Mouse (Mus musculus) layer of hippocampus, adult 2 months (tissue): ENCODE results near the gene Sema3d. TPM values are rescaled to one million over a fixed set of nuclear protein-coding genes. Genes with fewer than 3 reads are reported as not detected.

Experiments
- DNase-seq, 2 experiments: peaks; one replicate each; pipeline ENCODE4 v3.0.0; 2022; ENCODE audit warnings: low spot score in 2 of 2
- H3K27ac ChIP-seq: fragments of 200-600 bp; 2 replicates; pipeline ENCODE4 v1.8.1; 2022
- H3K4me3 ChIP-seq: fragments of 200-600 bp; 2 replicates; pipeline ENCODE4 v1.8.1; 2022; ENCODE audit warnings: mild to moderate bottlenecking
- CTCF ChIP-seq: fragments of 200-600 bp; conservative IDR thresholded peaks from 2 replicates; pipeline ENCODE4 v1.8.1; 2022; ENCODE audit warnings: antibody characterized with exemption, mild to moderate bottlenecking, moderate library complexity
- total RNA-seq, 2 experiments: library from RNA; stranded (reverse); gene quantifications; 2 replicates each; pipeline ENCODE4 v1.2.3; 2021

Sema3d gene
- total RNA-seq, 2 experiments from 2014 or later = 4.1 to 4.6 TPM

DNA sequence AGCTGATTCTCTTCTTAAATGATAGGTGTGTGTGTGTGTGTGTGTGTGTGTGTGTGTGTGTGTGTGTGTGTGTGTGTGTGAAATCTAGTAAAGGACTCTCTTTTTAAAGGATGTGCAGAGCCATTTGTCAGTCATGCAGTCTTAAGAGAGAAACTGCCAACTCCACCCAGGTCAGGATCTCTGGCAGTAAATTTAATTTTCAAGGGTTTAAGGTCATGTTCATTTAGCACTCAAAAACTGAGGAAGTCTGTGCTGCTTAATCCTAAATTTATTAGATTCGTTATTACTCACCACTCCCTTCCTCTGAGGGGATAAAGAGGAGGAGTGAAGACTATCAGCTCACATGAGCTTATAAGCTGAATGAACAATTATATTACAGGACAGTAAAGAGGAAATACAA lies 71.8 kb downstream of the Sema3d start:
- no peak for TF ChIP-seq CTCF
- H3K4me3 ChIP-seq = no peak overlapping the region
- no peak overlapping the region for H3K27ac ChIP-seq
- DNase-seq = no peak

DNA sequence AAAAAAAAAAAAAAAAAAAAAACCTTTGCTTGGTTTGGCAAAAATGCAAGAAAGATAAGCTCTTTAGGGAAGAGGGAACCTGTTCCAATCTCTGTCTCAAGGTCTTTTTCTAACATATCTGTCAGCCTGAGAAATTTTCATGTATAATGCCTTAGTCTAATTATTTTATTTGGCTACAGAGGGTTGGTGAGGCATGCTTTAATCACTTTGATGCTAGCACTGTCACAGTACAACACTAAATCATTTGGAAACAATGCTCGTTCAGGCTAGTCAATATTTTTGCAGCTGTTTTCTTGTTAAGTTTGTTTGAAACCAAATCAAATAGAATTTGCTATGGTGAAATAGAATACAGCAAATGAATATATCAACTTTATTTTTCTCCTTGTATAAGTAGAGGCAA lies 74.3 kb downstream of the Sema3d start:
- no peak for DNase-seq
- Histone ChIP-seq H3K4me3 (no peak overlapping the region), H3K27ac (no peak overlapping the region)
- no peak for TF ChIP-seq CTCF

DNA sequence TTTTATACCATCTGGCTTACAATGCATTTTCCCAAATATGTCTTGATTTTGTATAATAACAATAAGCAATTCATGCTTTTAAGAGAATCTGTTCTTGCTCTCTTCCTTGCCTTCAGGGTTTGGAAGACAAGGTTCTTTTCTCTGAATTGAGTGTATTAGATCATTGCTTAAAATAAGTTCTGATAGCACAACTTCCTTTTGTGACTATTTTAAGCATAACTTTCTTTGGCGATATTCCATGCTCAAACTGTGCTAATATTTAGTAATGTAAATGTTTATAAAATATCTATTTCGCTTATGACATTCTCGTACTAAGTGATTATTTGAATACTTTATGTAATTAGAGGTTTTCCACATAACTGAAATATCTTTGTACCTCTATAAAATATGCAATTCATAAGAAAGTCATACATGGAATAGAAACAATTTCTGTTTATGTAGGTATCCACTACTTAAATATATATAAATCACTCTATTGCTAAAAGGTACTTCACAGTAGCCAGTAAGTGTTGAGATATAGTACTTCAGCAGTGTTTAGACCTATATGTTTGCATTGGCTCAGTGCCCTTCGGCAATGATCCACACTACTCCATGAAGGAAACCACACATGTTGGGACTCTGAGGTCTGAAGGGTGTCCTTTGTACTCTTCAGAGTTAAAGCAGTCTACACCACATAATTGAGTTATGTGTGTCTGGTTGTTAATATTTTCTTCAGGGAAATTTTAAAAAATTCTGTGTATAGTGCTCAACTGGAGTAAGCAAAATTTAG lies 84.6 kb downstream of the Sema3d start:
- Histone ChIP-seq H3K27ac (no peak overlapping the region), H3K4me3 (no peak overlapping the region)
- DNase-seq = no peak
- TF ChIP-seq CTCF = no peak

DNA sequence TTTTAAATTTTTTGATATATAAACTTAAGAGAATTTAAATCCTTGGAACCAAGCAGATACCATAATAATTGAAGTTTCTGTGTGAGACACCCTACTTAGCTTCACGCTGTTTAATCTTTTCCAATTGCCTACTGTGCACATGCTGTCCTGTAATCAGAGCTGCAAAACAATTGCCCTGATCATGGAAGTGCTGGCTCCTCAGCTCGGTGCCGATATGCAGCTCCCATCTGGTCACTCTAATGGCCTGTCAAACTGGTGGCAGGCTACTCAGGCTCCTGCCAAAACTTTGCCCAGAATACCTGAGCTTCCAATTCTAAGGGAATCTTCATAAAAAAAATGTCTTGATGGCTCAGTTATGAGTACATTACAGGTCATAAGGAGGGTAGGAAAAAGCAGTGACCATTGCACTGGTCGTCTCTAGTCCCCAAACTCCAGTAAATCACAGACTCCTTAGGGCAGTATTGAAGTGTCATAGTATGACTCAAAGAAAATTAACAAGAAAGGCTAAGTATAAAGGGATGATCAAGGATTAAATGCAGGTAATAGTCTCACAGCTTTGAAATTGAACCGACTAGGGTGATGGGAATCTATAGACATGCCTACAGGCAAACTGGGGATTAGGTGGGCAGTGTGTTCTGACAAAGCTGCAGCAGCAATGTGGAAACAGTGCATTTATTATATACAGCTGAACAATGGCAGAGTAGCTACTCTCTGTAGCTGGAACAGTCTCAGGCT lies 91.9 kb downstream of the Sema3d start:
- DNase-seq = no peak
- Histone ChIP-seq H3K4me3 (no peak overlapping the region), H3K27ac (no peak overlapping the region)
- TF ChIP-seq CTCF = no peak

DNA sequence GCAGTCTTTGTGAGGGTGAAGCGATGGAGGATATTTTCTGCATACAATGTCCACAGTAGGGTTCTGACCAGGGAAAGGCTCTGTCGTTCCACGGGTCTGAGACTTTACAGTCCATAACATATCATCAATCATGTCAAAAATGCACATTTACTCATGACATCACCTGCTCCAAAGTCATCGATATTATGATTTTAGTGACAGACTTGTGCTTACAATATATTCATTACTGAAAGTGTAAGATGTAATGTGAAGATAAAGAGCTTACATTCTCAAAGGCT lies 92.4 kb downstream of the Sema3d start:
- no peak overlapping the region for H3K27ac ChIP-seq
- H3K4me3 ChIP-seq = no peak overlapping the region
- no peak for TF ChIP-seq CTCF
- DNase-seq = no peak

DNA sequence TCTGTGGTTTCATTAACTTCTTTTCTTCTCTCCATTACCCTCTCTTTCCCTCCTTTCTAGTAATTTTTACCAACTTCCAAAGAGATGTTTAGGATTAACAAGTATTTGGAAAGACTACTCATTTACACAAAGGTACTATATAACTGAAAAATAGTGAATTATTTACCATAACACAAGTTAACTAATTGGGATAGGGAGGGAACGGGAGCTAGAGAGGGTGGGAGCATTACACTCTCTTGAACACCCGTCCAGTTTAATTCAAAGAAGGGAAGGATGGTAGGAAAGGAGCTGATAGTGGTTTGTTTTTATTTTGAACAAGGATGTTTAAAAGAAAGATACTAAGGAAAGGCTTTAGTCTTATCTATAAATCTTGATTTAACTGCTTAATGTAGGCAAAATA lies 104.7 kb downstream of the Sema3d start:
- Histone ChIP-seq H3K27ac (no peak overlapping the region), H3K4me3 (no peak overlapping the region)
- DNase-seq = no peak
- no peak for TF ChIP-seq CTCF

DNA sequence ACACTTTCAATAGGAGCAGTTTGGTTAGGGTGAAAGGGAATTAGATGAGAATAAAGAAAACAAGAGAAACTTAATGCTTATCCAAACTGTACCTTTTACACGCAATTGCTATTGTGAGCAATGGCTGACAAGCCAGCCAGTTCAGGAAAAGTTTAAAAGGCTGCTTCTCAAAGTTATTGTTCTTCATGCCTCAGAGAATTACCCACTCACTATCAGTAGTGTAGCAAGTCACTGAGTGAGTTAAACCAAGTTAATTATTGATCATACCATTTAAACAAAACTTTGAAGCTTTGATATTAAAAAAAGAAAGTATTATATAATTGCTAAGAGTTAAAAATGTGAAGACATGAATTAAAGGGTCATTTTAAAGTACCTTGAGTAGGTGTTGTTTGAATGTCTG lies 108.5 kb downstream of the Sema3d start:
- TF ChIP-seq CTCF = no peak
- no peak overlapping the region for H3K27ac ChIP-seq
- no peak overlapping the region for H3K4me3 ChIP-seq
- DNase-seq = no peak

DNA sequence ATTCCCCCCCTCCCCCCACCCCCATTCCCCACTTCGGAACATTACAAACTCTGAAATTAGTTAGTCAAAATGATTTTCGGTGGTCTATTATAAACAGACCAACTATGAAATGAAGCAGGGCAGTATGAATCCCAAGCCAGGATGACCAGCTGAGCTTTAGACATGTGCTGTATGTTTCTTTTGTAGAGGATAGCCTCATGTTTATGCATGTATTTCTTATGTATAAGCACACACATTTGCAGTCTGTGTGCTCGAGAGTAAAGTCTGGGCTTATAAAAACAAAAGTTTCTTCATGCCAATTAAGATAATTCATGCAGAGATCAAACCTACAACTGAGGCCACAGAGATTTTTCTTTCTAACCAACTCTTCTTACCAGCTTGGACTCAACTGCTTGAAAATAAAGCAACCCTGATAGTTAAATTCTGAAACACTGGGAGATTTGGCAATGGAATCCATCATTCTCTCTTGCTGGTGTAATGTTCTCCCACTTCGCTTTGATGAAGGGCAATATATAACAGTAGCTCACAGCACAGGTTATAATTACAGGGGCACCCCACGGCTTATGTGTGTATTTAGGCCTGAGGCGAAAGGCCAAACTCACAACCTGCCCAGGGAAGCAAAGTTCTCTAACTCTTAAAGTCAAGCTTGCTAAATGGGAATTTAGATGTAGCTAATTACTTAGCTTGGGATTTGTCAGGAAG lies 115.2 kb downstream of the Sema3d start:
- Histone ChIP-seq H3K27ac (no peak overlapping the region), H3K4me3 (no peak overlapping the region)
- TF ChIP-seq CTCF = no peak
- DNase-seq = no peak

DNA sequence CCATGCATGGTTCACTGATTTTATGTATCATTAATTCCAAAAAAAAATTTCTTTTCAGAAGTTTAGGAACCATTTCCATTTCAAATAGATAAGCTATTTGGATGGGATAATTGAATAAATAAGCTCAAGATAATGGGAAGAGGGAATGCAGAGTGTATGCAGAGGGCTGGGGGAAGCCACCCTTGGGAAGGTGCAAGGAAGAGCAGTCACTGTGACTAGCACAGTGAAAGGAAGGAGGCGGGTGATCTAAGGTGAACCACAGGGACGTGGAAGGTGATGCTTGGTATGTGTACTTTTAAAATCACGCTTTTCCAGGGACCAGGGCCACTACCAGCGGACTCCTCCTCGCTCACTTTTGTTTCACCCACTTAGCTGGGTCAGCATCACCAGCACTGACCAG lies 115.9 kb downstream of the Sema3d start:
- TF ChIP-seq CTCF = no peak
- Histone ChIP-seq H3K4me3 (no peak overlapping the region), H3K27ac (no peak overlapping the region)
- DNase-seq = no peak

DNA sequence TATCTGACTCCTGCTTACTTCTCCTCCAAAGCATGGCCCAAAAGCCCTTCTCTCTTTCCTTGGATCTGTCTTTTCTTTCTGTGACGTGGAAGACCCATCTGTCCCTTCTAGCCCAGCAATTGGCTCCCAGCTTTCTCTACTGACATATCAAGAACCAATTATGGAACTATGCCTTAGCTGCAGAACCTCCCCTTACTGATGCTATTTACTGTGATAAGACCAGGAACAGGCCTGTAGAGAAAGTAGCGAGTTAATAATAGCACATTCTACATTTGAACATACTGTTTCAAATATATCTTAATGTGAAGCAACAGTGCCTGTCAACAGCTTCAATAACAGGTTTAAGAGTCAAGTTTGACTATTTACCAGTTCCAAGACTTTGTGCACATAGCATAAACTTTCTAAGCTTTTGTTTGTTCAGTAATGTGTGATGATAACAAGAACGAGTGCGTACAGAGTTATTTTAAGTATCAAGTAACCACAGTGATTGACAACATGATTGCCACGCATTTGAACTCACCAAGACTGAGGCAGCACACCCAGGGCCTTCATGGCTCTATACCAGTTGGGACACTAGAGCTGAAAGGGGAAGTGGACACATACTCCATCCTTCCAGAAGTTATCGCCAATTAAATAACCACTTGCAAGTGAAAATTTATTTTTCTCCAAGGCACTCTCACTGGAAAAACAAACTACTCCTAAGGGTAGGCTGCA lies 116.8 kb downstream of the Sema3d start:
- no peak overlapping the region for H3K4me3 ChIP-seq
- no peak for TF ChIP-seq CTCF
- DNase-seq = no peak
- no peak overlapping the region for H3K27ac ChIP-seq

DNA sequence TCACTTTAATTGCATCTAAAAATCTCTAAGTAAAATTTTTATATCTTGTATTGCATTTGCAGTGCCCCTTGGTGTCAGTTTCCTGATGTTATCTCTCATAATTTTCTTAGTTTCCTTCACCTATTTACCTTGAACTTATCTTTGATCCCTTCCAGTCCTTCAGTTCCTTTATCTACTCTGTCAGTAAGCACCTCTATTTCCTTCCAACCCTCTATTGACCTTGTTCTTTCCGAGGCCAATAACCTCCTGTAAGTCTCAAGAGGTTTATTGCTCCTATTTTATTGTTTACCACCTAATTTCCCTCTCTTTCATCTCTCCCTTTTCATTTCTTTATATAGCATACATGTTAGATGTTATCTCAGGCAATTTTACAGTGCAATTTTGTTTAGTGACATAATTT lies 129.3 kb downstream of the Sema3d start:
- DNase-seq = no peak
- no peak overlapping the region for H3K27ac ChIP-seq
- no peak for TF ChIP-seq CTCF
- H3K4me3 ChIP-seq = no peak overlapping the region

DNA sequence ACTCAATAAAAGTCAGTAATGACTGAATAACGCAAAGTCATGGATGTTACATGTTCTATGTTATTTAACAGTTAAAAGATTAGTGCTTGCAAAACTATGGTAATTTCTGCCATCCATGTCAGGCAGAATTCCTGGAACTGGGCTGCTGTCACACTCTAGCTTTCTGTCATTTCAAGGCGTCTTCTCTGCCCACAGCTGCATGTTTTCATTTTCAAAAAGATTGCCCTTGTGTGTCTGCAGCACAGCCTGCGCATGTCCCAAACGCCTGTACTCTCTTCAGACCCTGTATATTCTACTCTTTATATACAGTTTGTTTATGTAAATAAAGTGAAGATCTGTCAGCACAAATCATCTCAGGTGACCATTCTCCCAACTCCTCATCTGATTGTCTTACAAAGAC lies 132.1 kb downstream of the Sema3d start:
- no peak overlapping the region for H3K4me3 ChIP-seq
- H3K27ac ChIP-seq = no peak overlapping the region
- DNase-seq = no peak
- no peak for TF ChIP-seq CTCF

DNA sequence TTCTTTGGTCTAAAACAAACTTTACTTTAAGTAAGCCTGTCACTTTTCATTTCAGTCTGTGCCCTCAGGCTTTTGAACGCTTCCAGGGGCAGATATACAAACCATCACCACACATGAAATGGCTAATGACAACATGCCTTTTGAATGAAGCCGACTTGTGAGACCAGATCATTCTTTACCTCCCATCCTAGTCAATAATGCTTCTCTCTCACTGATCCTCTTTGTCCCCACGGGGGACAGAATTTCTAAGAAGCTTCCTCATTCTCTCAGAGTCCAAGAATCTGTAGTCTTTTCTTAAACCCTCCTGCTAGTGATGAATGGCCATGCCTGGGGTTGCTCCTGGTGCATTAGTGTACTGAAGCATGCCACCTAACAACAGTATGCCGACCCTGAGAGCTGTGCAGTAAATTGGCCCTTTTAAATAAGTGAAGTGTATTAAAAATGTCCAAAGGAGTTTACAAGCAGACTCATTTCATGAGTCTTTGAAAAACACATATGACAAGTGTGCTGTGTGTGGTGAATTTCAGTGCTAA lies 142.1 kb downstream of the Sema3d start:
- Histone ChIP-seq H3K4me3 (no peak overlapping the region), H3K27ac (no peak overlapping the region)
- DNase-seq = no peak
- no peak for TF ChIP-seq CTCF
